Mouse (Mus musculus) liver, embryonic 11.5 days (tissue): ENCODE measurements at regions not wholly inside any gene's neighbourhood (a gene's known extent, or its start where the extent isn't known, plus 50 kb on each side); places are given as distances from the start of the nearest gene placed in this dataset.

Source experiments
- ATAC-seq: fragments of 200-750 bp; cut with Nextera tagmentation; replicated peaks from 2 replicates; pipeline ENCODE4 v1.8.0; 2017; ENCODE audit warnings: moderate number of reproducible peaks, mild to moderate bottlenecking, moderate TSS enrichment, moderate library complexity; ENCODE audit not compliant: low FRiP score
- DNase-seq: peaks from one replicate; pipeline ENCODE4 v3.0.0-alpha.2; 2017; ENCODE audit warnings: low spot score
- H3K27ac ChIP-seq: fragments of 300-500 bp; sonication (generic); 2 replicates; pipeline ENCODE4 v1.5.1; 2014; ENCODE audit warnings: mild to moderate bottlenecking, low read depth, low read length, control low read depth
- H3K27me3 ChIP-seq: fragments of 300-500 bp; sonication (generic); replicated peaks from 2 replicates; pipeline ENCODE4 v1.6.1; 2014; ENCODE audit warnings: low read length, mixed read lengths; ENCODE audit not compliant: control insufficient read depth, insufficient read depth
- H3K36me3 ChIP-seq: fragments of 300-500 bp; sonication (generic); 2 replicates; pipeline ENCODE4 v1.6.1; 2014; ENCODE audit warnings: mild to moderate bottlenecking, low read length, moderate library complexity, mixed read lengths; ENCODE audit not compliant: control insufficient read depth, insufficient read depth
- H3K4me1 ChIP-seq: fragments of 300-500 bp; sonication (generic); replicated peaks from 2 replicates; pipeline ENCODE4 v1.6.1; 2014; ENCODE audit warnings: low read length, mixed read lengths; ENCODE audit not compliant: control insufficient read depth, insufficient read depth
- H3K4me2 ChIP-seq: fragments of 300-500 bp; sonication (generic); 2 replicates; pipeline ENCODE4 v1.6.1; 2014; ENCODE audit warnings: mild to moderate bottlenecking, control low read depth, moderate library complexity
- H3K4me3 ChIP-seq: fragments of 300-500 bp; sonication (generic); 2 replicates; pipeline ENCODE4 v1.5.1; 2014; ENCODE audit warnings: low read depth, low read length, control low read depth
- H3K9ac ChIP-seq: fragments of 300-500 bp; sonication (generic); 2 replicates; pipeline ENCODE4 v1.6.1; 2014; ENCODE audit warnings: low read depth, low read length, control low read depth
- H3K9me3 ChIP-seq: fragments of 300-500 bp; sonication (generic); 2 replicates; pipeline ENCODE4 v1.6.1; 2016; ENCODE audit warnings: low read length, inconsistent platforms, mixed read lengths; ENCODE audit not compliant: control insufficient read depth
- WGBS: fragments of 180-500 bp; shearing (Covaris S2); extraction: QIAGEN DNeasy Blood & Tissue Kit; methylation state at CpG from one replicate; pipeline ENCODE4 v1.1.7; 2014; 5-methylcytosine and 5-hydroxymethylcytosine counted together

DNA sequence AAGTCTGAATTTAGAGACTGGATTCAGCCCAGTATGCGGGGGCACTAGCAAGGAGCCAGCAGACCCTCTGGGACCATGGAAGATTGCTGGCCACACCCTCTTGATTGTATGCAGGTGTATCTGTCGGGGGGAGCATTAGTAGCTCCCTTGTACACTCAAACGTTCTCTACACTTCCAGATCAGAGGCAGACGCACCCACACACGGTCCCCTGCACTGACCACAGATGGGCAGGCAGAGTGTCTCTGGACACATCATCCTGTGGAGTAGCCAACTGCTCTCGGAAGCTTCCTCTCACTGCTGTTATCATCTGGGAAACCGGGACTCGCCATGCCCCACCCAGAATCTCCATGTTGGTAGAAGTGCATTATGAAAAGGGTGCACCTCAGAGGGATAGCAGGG, 176.7 kb downstream of the Mycn start:
- no peak overlapping the region for H3K4me2 ChIP-seq
- H3K4me3 ChIP-seq, result no peak overlapping the region
- no peaks in the 10 kb centered on the region for H3K9me3 ChIP-seq
- no peaks in the 10 kb centered on the region for H3K4me1 ChIP-seq
- H3K9ac ChIP-seq, result no peak overlapping the region
- H3K36me3 ChIP-seq, result no peaks in the 10 kb centered on the region
- H3K27ac ChIP-seq, result no peak overlapping the region
- DNase-seq (no peak), ATAC-seq (no peak)
- 67% methylated on average over 8 of the region's 8 CpGs for WGBS
- H3K27me3 ChIP-seq, result no peaks in the 10 kb centered on the region

DNA sequence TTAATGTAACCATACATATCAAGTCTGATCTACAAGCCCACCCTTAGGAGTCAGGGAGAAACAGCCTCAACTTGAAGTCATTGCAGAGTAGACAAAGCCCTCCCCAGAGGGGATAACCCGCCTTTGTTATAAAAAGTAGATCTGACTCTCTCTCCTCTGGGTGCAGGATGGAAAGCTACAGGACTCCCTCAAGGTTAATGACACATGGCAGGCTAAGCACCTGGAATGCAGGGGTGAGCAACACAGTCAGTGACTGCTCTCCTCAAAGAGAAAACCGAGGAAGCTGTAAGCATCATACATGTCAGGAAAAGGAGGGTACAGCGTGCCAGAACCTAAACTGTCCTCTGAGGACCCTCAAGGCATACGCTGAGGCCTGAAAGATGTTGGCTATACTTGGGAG, 177.1 kb downstream of the Mycn start:
- Histone ChIP-seq H3K9ac (no peak overlapping the region), H3K9me3 (no peaks in the 10 kb centered on the region), H3K4me3 (no peak overlapping the region), H3K27ac (no peak overlapping the region), H3K4me2 (no peak overlapping the region), H3K27me3 (no peaks in the 10 kb centered on the region), H3K36me3 (no peaks in the 10 kb centered on the region), H3K4me1 (no peaks in the 10 kb centered on the region)
- DNase-seq, result no peak
- no peak for ATAC-seq
- 77% methylated on average over 4 of the region's 4 CpGs for WGBS

DNA sequence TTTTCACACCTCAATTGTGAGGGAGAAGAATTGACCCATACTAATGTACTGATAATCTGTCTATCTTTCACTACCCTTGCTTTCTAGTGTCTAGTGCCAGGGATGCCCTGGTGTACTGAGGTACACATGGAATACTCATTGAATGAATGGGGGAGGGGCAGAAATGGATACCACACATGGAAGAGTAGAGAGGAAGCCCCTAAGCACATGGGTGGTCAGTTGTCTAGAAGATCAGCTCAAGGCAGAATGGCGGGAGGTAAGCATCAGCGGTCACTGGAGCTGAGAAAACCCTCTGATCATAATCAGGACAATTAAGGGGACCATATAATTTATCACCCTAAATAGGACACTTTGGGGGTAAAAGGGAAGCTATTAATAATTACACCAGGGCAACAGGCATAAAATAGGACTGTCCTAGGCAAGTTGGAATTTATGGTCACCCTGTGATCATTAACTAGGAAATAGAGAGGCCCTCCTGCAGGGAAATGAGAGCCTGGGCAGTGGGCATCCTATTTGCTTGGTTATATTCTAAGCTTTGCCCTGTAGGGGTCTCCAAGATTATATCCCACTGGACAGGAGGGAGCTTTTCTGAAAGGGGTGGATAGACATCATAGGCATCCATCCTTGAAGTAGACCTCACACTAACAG, 185.3 kb downstream of the Mycn start:
- no peaks in the 10 kb centered on the region for H3K27me3 ChIP-seq
- H3K27ac ChIP-seq, result no peak overlapping the region
- no peaks in the 10 kb centered on the region for H3K36me3 ChIP-seq
- H3K9me3 ChIP-seq, result no peaks in the 10 kb centered on the region
- no peak overlapping the region for H3K4me3 ChIP-seq
- no peaks in the 10 kb centered on the region for H3K4me1 ChIP-seq
- H3K9ac ChIP-seq, result no peak overlapping the region
- no peak for ATAC-seq
- no peak for DNase-seq
- WGBS, result 72% methylated on average over 2 of the region's 2 CpGs
- no peak overlapping the region for H3K4me2 ChIP-seq

DNA sequence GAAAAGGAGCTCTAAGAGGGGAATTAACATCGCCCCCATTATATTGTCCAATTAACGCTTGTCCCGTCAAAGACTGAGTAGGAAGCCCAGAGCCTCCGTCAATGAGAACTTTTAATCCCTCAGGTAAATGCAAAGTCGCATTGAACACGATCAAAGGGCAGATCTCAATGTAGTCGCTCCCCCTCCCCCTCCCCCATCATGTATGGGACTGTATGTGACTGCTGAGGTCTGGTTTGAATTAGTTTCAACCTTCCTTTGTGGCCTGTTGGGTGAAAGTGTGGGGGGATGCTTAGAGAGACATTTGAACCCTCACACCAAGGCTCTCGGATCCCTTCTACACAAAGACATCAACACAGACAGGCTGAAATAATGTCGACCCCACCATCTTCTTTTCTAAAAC, 187.9 kb downstream of the Mycn start:
- H3K4me3 ChIP-seq, result no peak overlapping the region
- ATAC-seq (no peak), DNase-seq (no peak)
- H3K9me3 ChIP-seq, result no peaks in the 10 kb centered on the region
- H3K36me3 ChIP-seq, result no peaks in the 10 kb centered on the region
- H3K27me3 ChIP-seq, result no peaks in the 10 kb centered on the region
- no peak overlapping the region for H3K27ac ChIP-seq
- H3K4me2 ChIP-seq, result no peak overlapping the region
- 54% methylated on average over 9 of the region's 9 CpGs for WGBS
- no peak overlapping the region for H3K9ac ChIP-seq
- no peaks in the 10 kb centered on the region for H3K4me1 ChIP-seq

DNA sequence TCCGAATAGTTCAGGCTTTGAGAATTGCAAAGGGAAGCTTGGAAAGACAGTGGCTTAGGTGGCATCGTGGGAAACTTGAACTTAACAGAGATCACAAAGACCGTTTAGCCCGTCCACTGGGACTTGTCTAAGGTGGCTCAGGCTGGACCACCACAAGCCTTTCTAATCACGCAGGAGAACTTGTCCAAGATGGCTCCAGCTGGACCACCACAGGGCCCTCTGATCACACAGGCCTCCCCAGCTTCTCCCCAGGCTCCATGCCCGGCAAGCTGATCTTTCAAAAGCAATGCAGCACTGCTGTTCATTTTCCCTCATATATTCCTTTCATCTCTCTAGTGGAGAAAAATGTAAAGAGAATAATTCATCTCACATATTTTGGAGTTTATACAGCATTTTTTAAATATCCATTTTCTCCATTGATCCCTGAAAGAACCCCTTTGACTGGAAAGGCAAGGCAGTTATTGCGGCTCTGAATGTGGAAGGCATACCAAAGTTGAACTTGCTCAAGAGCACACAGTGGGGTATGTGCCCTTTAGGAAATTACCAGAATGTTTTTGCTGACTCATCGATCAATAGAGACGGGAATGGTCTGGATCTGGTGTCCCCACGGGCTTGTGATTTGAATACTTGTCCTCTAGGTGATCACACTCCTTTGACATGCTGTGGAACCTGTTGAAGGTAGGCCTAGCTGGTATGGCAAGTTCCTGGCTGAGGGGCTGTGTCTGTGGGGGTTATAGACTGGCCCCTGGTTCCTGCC, 189.9 kb downstream of the Mycn start:
- no peak overlapping the region for H3K27ac ChIP-seq
- no peak overlapping the region for H3K4me3 ChIP-seq
- H3K4me1 ChIP-seq, result no peaks in the 10 kb centered on the region
- H3K9me3 ChIP-seq, result no peaks in the 10 kb centered on the region
- H3K9ac ChIP-seq, result no peak overlapping the region
- no peaks in the 10 kb centered on the region for H3K27me3 ChIP-seq
- no peaks in the 10 kb centered on the region for H3K36me3 ChIP-seq
- H3K4me2 ChIP-seq, result no peak overlapping the region
- ATAC-seq (no peak), DNase-seq (no peak)
- 82% methylated on average over 10 of the region's 10 CpGs for WGBS

DNA sequence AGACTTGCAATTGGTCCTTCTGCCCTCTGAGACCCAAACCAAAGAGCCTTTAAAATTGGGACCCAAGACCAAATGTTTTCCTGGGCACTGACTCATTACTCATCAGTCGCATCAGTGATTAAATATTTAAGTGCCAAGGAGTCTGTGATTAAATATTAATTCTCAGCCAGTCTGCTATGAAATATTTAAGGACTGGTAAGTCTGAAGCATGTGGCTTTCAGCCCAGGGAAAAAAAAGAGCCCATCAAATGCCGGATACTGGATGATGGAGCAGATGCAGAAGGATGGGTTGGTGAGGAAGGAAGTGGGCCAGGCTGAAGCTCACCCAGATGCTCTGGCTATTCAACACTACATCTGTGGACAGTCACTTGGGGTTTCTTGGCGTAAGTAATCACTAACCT, 192.0 kb downstream of the Mycn start:
- Histone ChIP-seq H3K36me3 (no peaks in the 10 kb centered on the region), H3K4me2 (no peak overlapping the region), H3K9me3 (no peaks in the 10 kb centered on the region), H3K4me1 (no peaks in the 10 kb centered on the region), H3K27ac (no peak overlapping the region), H3K4me3 (no peak overlapping the region), H3K9ac (no peak overlapping the region), H3K27me3 (no peaks in the 10 kb centered on the region)
- ATAC-seq (no peak), DNase-seq (no peak)
- WGBS, result 73% methylated on average over 3 of the region's 3 CpGs

DNA sequence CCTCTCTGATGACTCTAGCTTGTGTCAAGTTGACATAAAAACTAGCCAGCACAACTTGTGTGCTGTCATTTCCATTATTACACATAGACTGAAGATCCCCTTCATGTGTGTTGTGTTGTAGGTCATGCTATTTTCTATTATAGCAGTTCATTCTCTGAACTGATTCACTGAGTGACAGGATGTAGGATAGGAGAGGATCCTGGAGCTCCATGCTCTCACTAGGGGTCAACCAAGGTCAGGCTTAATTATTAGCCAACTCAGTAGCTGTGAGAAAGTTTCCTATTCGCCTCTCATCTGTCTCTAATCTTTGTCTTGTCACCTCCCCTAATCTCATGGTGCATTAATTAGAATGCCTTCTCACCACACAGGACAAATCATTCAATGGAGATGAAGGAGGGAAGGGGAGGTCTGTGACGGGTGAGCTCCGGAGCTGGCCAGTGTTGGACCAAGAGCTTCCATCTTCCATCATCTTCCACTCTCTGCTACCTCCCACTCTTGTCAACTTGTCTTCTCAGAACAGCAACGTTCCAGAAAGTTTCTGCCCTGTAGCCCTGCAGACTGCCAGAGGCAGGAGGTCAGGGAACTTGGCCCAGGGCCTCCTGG, 194.8 kb downstream of the Mycn start:
- Histone ChIP-seq H3K9me3 (no peaks in the 10 kb centered on the region), H3K9ac (no peak overlapping the region), H3K4me1 (no peaks in the 10 kb centered on the region), H3K27ac (no peak overlapping the region), H3K4me2 (no peak overlapping the region), H3K27me3 (no peaks in the 10 kb centered on the region), H3K4me3 (no peak overlapping the region), H3K36me3 (no peaks in the 10 kb centered on the region)
- ATAC-seq, result no peak
- WGBS, result 64% methylated on average over 4 of the region's 4 CpGs
- no peak for DNase-seq

DNA sequence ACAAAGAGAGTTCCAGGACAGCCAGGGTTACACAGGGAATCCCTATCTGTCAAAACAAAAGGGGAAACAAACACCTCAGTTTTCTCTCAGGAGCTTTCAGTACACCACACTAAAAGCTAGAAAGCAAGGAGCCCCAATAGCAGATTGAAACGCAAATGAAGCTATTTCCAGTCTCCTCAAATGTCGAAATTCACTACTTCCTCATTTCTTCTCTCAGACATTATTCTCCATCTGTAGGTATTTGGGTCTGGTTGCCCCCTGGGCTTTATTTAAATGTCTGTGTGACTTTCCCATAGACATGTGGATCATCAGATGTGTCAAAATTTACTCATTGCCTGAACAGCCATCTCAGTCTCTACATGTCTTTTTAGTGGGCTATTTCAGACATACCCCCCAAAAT, 197.2 kb downstream of the Mycn start:
- H3K4me1 ChIP-seq, result no peaks in the 10 kb centered on the region
- 49% methylated on average over 2 of the region's 2 CpGs for WGBS
- H3K9ac ChIP-seq, result no peak overlapping the region
- no peaks in the 10 kb centered on the region for H3K27me3 ChIP-seq
- H3K4me3 ChIP-seq, result no peak overlapping the region
- ATAC-seq (no peak), DNase-seq (no peak)
- no peaks in the 10 kb centered on the region for H3K36me3 ChIP-seq
- H3K27ac ChIP-seq, result no peak overlapping the region
- H3K9me3 ChIP-seq, result no peaks in the 10 kb centered on the region
- no peak overlapping the region for H3K4me2 ChIP-seq
